In the genomic region with DNA sequence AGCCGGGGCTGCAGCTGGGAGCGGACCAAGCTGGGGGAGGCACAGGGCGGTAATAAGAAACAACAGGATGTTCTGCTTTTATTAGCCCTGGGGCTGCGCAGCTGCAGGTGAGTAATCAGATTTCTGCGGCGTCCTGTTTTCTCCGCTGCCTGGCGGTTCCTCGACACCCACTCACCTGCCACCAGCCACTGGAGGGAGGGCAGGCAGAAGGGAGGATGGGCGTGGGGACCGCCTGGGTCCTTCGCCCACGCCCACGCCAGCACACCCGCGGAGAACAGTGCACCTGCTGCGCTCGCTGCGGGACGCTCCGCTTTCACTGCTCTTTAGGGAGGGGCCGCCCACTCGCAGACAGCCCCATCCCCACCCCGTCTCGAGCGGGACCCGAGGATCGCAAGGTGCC, we compare ENCODE assay signal across 8 mouse cellular contexts. TPM values are rescaled to one million over a fixed set of nuclear protein-coding genes. Genes with fewer than 3 reads are reported as not detected.
A peak's percentile ranks its signal among the peaks of the same experiment; 100 is the strongest.
DNase-seq lines count a peak whose midpoint lies in the region; ATAC-seq and TF ChIP-seq lines count a peak whose summit lies in the region.

No protein-coding gene starts in this region.

- no peak; the same call in 1 of the 2 replicates for TF ChIP-seq EP300 in CH12.LX (IDR thresholded peaks at IDR 0.05; ENCODE audit: low read length)

- no peak for ATAC-seq in forebrain, postnatal 0 days
- ATAC-seq in limb, embryonic 12.5 days (ENCODE audit: insufficient number of reproducible peaks, insufficient read depth, low FRiP score, low TSS enrichment, low read depth) = no peak
- ATAC-seq in neural tube, embryonic 12.5 days (ENCODE audit: low FRiP score, low read depth) = no peak

- H3K27ac ChIP-seq in CH12.LX (ENCODE audit: insufficient read depth, low read depth) = no peak overlapping the region
- no peak overlapping the region for H3K27ac ChIP-seq in forebrain, postnatal 0 days (ENCODE audit: low read depth, low read length)
- no peak overlapping the region for H3K27ac ChIP-seq in limb, embryonic 12.5 days
- no peak overlapping the region for H3K27ac ChIP-seq in neural tube, embryonic 12.5 days

- TF ChIP-seq CTCF in CH12.LX (conservative IDR thresholded peaks at IDR 0.05 in 1 of 2, IDR thresholded peaks at IDR 0.05 in 1 of 2; ENCODE audit: low read depth in 2 of 2, low read length in 2 of 2) = no peak
- no peak for TF ChIP-seq CTCF in forebrain, postnatal 0 days (IDR thresholded peaks at IDR 0.05; ENCODE audit: low read depth)

- dilution Hi-C loops in CH12.LX (cut with MboI; ENCODE audit: extremely low pct_ligation_motif_present, extremely low pct_unique_long_range_greater_than_20kb, low sequenced_read_pairs) = no loop called here

- H3K4me2 ChIP-seq in CH12.LX (ENCODE audit: insufficient read depth, low read depth, poor library complexity, severe bottlenecking) = no peak overlapping the region
- peak overlapping the region; percentile 51 for H3K4me2 ChIP-seq in forebrain, postnatal 0 days (ENCODE audit: low read depth)
- peak overlapping the region; percentile 60 for H3K4me2 ChIP-seq in limb, embryonic 12.5 days
- H3K4me2 ChIP-seq in neural tube, embryonic 12.5 days (replicated peaks) = peak overlapping the region; percentile 59

- WGBS in forebrain, postnatal 0 days = 4% methylated on average over 28 of the region's 28 CpGs
- under 1% methylated on average over 28 of the region's 28 CpGs for WGBS in limb, embryonic 12.5 days
- WGBS in neural tube, embryonic 12.5 days = 5% methylated on average over 28 of the region's 28 CpGs

- in situ Hi-C loops in CH12.LX (cut with MboI; ENCODE audit: low pct_ligation_motif_present, low pct_unique_long_range_greater_than_20kb, low sequenced_read_pairs) = no loop called here

- no peak overlapping the region for H3K4me3 ChIP-seq in CH12.LX (replicated peaks in 1 of 3; ENCODE audit: low read depth in 2 of 3, low read length in 2 of 3, poor library complexity in 1 of 3)
- H3K4me3 ChIP-seq in forebrain, postnatal 0 days (ENCODE audit: low read depth, low read length) = peak overlapping the region; percentile 18; the same call in 1 of the 2 replicates
- peak overlapping the region; percentile 30 for H3K4me3 ChIP-seq in limb, embryonic 12.5 days (replicated peaks)
- peak overlapping the region; percentile 18 for H3K4me3 ChIP-seq in neural tube, embryonic 12.5 days

- peak; percentile 35 for DNase-seq in embryo, embryonic 11 days
- DNase-seq in embryo, embryonic 10.5 days (ENCODE audit: low spot score) = no peak
- DNase-seq in CH12.LX (ENCODE audit: extremely low read depth) = peak; percentile 63
- DNase-seq in forebrain, postnatal 0 days = no peak
- peak; percentile 86 for DNase-seq in thymus, postnatal 25 days
- DNase-seq in layer of hippocampus, adult 8-10 months (ENCODE audit: low spot score in 2 of 2) = no peak

- no peak overlapping the region for H3K9ac ChIP-seq in CH12.LX (ENCODE audit: insufficient read depth, low read depth)
- 0 out of 2 replicates have a peak overlapping the region, but pooled peaks have one; percentile 33 for H3K9ac ChIP-seq in forebrain, postnatal 0 days
- peak overlapping the region; percentile 42; the same call in 1 of the 2 replicates for H3K9ac ChIP-seq in limb, embryonic 12.5 days (replicated peaks)
- H3K9ac ChIP-seq in neural tube, embryonic 12.5 days = peak overlapping the region; percentile 44

- peaks cover 21 to 57% of the 10 kb centered on the region in 2 experiments for H3K4me1 ChIP-seq in CH12.LX (ENCODE audit: control insufficient read depth in 1 of 2, insufficient read depth in 2 of 2)
- 0 out of 2 replicates have a peak, but pooled peaks cover 2% of the 10 kb centered on the region for H3K4me1 ChIP-seq in forebrain, postnatal 0 days (ENCODE audit: insufficient read depth)
- H3K4me1 ChIP-seq in limb, embryonic 12.5 days (replicated peaks) = peaks cover 25% of the 10 kb centered on the region
- H3K4me1 ChIP-seq in neural tube, embryonic 12.5 days = peaks cover 11% of the 10 kb centered on the region

- peaks cover 7% of the 10 kb centered on the region for H3K9me3 ChIP-seq in CH12.LX (replicated peaks; ENCODE audit: low read length)
- no peaks in the 10 kb centered on the region for H3K9me3 ChIP-seq in forebrain, postnatal 0 days (ENCODE audit: low read length)
- H3K9me3 ChIP-seq in limb, embryonic 12.5 days = no peaks in the 10 kb centered on the region
- H3K9me3 ChIP-seq in neural tube, embryonic 12.5 days = no peaks in the 10 kb centered on the region

- no peaks in the 10 kb centered on the region for H3K79me2 ChIP-seq in CH12.LX (replicated peaks; ENCODE audit: control insufficient read depth, extremely low read depth, insufficient read depth, poor library complexity, severe bottlenecking)

- TF ChIP-seq RAD21 in CH12.LX (IDR thresholded peaks at IDR 0.05; ENCODE audit: low read depth, low read length) = no peak

- no peaks in the 10 kb centered on the region for H3K36me3 ChIP-seq in CH12.LX (replicated peaks in 1 of 2; ENCODE audit: control insufficient read depth in 1 of 2, insufficient read depth in 1 of 2, low read length in 1 of 2)
- H3K36me3 ChIP-seq in forebrain, postnatal 0 days (ENCODE audit: insufficient read depth) = no peaks in the 10 kb centered on the region
- no peaks in the 10 kb centered on the region for H3K36me3 ChIP-seq in limb, embryonic 12.5 days
- H3K36me3 ChIP-seq in neural tube, embryonic 12.5 days = no peaks in the 10 kb centered on the region

- peaks cover 31% of the 10 kb centered on the region for H3K27me3 ChIP-seq in CH12.LX (replicated peaks)
- peaks cover 20% of the 10 kb centered on the region for H3K27me3 ChIP-seq in forebrain, postnatal 0 days (ENCODE audit: insufficient read depth, low read length)
- H3K27me3 ChIP-seq in limb, embryonic 12.5 days = peaks cover 35% of the 10 kb centered on the region
- peaks cover 32% of the 10 kb centered on the region for H3K27me3 ChIP-seq in neural tube, embryonic 12.5 days (replicated peaks)

- no peak for TF ChIP-seq POLR2A in CH12.LX (IDR thresholded peaks at IDR 0.05; ENCODE audit: low read depth, low read length)

TF ChIP-seq in CH12.LX, 34 proteins besides CTCF, POLR2A, EP300 and RAD21:
- TF ChIP-seq ETS1 (conservative IDR thresholded peaks at IDR 0.05; ENCODE audit: low read depth, low read length) = no peak
- peak; percentile 40 for TF ChIP-seq NRF1 (IDR thresholded peaks at IDR 0.05; ENCODE audit: low read depth, low read length)
- TF ChIP-seq TCF12 (IDR thresholded peaks at IDR 0.05; ENCODE audit: low read depth, low read length) = peak; percentile 61; the same call in 1 of the 2 replicates
- peak; percentile 37; the same call in 1 of the 2 replicates for TF ChIP-seq BHLHE40 (IDR thresholded peaks at IDR 0.05; ENCODE audit: low read depth, low read length)
- no peak for TF ChIP-seq SMC3 (IDR thresholded peaks at IDR 0.05; ENCODE audit: low read depth, low read length)
- no peak for TF ChIP-seq MAFK (IDR thresholded peaks at IDR 0.05; ENCODE audit: insufficient replicate concordance, low read length)

RNA-seq across cellular contexts. Expression of gene Rpl11, which starts 28.5 kb away (rescaled TPM):
- 2,513 and 2,636 TPM in 2 replicates for total RNA-seq in CH12.LX (2012; rRNA removed)
- 1,648 and 1,661 TPM in 2 replicates for total RNA-seq in CH12.LX (2014; rRNA removed)
- 1,170 and 1,488 TPM in 2 replicates for polyA plus RNA-seq in CH12.LX (2012; ENCODE audit: insufficient read length, low read depth)
- total RNA-seq in forebrain, postnatal 0 days (2014; rRNA removed) = 872 and 1,141 TPM in 2 replicates
- 313 and 396 TPM in 2 replicates for polyA plus RNA-seq in forebrain, postnatal 0 days (2015; fragmentation: Nextera tagmentation; extraction: Ambion mirVana)
- 442 and 453 TPM in 2 replicates for polyA plus RNA-seq in limb, embryonic 12.5 days (2016; fragmentation: Nextera tagmentation; extraction: Ambion mirVana)
- polyA plus RNA-seq in neural tube, embryonic 12.5 days (2016; fragmentation: Nextera tagmentation; extraction: Ambion mirVana) = 293 and 294 TPM in 2 replicates
- total RNA-seq in layer of hippocampus, adult 8-10 months (2022) = 100 to 1,000 TPM; 193 to 354 (median 274) TPM

Comparison
In these comparisons a context has a peak if more than half of its experiments do, and no peak if none do; other contexts are left out.
1. DNase-seq: peak in embryo, embryonic 11 days (single experiment), CH12.LX (single experiment) and thymus, postnatal 25 days (single experiment); none in embryo, embryonic 10.5 days (single experiment), forebrain, postnatal 0 days (single experiment) and layer of hippocampus, adult 8-10 months (0 of 2).
2. H3K4me3 ChIP-seq: peak in forebrain, postnatal 0 days (single experiment), limb, embryonic 12.5 days (single experiment) and neural tube, embryonic 12.5 days (single experiment); none in CH12.LX (0 of 3).